Comparison of ENCODE assay signal across 23 mouse cellular contexts in genomic region chr13:43895990-43896389, GRCm38 (mm10).
DNase-seq lines count a peak whose midpoint lies in the region; ATAC-seq lines count a peak whose summit lies in the region.
"Had no signal": no experiment of that assay in that cellular context is flagged by ENCODE, and none has a peak within 500 bp of the region (broad histone marks: within the 10 kb centered on the region; RNA-seq: fewer than 3 reads in every experiment).

No protein-coding gene starts in this region.

- no peaks in the 10 kb centered on the region for H3K27me3 ChIP-seq in forebrain, embryonic 13.5 days
- no peaks in the 10 kb centered on the region for H3K27me3 ChIP-seq in forebrain, embryonic 10.5 days (ENCODE audit: poor library complexity, severe bottlenecking)
- H3K27me3 ChIP-seq: lung, embryonic 15.5 days had no signal

- WGBS in forebrain, embryonic 13.5 days, result 37% methylated on average over 11 of the region's 11 CpGs
- 83% methylated on average over 11 of the region's 11 CpGs for WGBS in forebrain, embryonic 10.5 days

- ATAC-seq in forebrain, embryonic 13.5 days, result no peak
- ATAC-seq: inflammation-experienced regulatory T-cells, adult 6 months; midbrain, embryonic 16.5 days had no signal

- H3K9me3 ChIP-seq in forebrain, embryonic 13.5 days (replicated peaks), result no peaks in the 10 kb centered on the region
- H3K9me3 ChIP-seq in forebrain, embryonic 10.5 days, result no peaks in the 10 kb centered on the region
- H3K9me3 ChIP-seq: hindbrain, embryonic 12.5 days; limb, embryonic 10.5 days; liver, embryonic 15.5 days; lung, embryonic 15.5 days had no signal

- H3K27ac ChIP-seq in forebrain, embryonic 13.5 days, result peak overlapping the region; percentile 3; the same call in 1 of the 2 replicates
- no peak overlapping the region; the same call in 1 of the 2 replicates for H3K27ac ChIP-seq in forebrain, embryonic 10.5 days
- H3K27ac ChIP-seq: gastrocnemius, adult 2 months; hindbrain, embryonic 12.5 days; limb, embryonic 10.5 days; liver, embryonic 15.5 days; lung, embryonic 15.5 days had no signal

- no peaks in the 10 kb centered on the region for H3K36me3 ChIP-seq in forebrain, embryonic 13.5 days (ENCODE audit: poor library complexity, severe bottlenecking)
- H3K36me3 ChIP-seq in forebrain, embryonic 10.5 days (replicated peaks), result no peaks in the 10 kb centered on the region
- H3K36me3 ChIP-seq: hindbrain, embryonic 12.5 days; limb, embryonic 10.5 days; liver, embryonic 15.5 days; lung, embryonic 15.5 days had no signal

- H3K4me3 ChIP-seq in forebrain, embryonic 13.5 days, result no peak overlapping the region
- H3K4me3 ChIP-seq in forebrain, embryonic 10.5 days, result no peak overlapping the region
- H3K4me3 ChIP-seq: gastrocnemius, adult 2 months; hindbrain, embryonic 12.5 days; limb, embryonic 10.5 days; liver, embryonic 15.5 days; lung, embryonic 15.5 days; megakaryocyte, embryonic 14.5 days had no signal

- H3K4me1 ChIP-seq in forebrain, embryonic 13.5 days, result peaks cover 15% of the 10 kb centered on the region
- H3K4me1 ChIP-seq in forebrain, embryonic 10.5 days, result peaks cover 16% of the 10 kb centered on the region
- H3K4me1 ChIP-seq: liver, embryonic 15.5 days had no signal

- H3K4me2 ChIP-seq in forebrain, embryonic 13.5 days, result peak overlapping the region; percentile 8; the same call in 1 of the 2 replicates
- H3K4me2 ChIP-seq: hindbrain, embryonic 12.5 days; liver, embryonic 15.5 days; lung, embryonic 15.5 days had no signal

- no peak overlapping the region for H3K9ac ChIP-seq in forebrain, embryonic 13.5 days
- H3K9ac ChIP-seq: hindbrain, embryonic 12.5 days; liver, embryonic 15.5 days; lung, embryonic 15.5 days had no signal

- intact Hi-C loops in left cerebral cortex, postnatal 36 days (cut with DNase I), result no loop called here

- DNase-seq in forebrain, embryonic 10.5 days (ENCODE audit: extremely low spot score, low spot score), result no peak
- DNase-seq in left cerebral cortex, postnatal 36 days (ENCODE audit: low spot score in 2 of 2), result peak; percentile 12 to 15
- no peak for DNase-seq in left cerebral cortex, adult 11 months (ENCODE audit: low spot score)
- DNase-seq in right cerebral cortex, postnatal 10 days (ENCODE audit: low spot score in 2 of 2), result peak; percentile 49 to 52
- no peak for DNase-seq in right cerebral cortex, postnatal 36 days (ENCODE audit: low spot score in 2 of 2)
- peak; percentile 33 for DNase-seq in telencephalon, adult 2 months (ENCODE audit: low read depth, low spot score)
- DNase-seq in urinary bladder, adult 2 months (ENCODE audit: low spot score), result no peak
- DNase-seq: adrenal gland, postnatal 36 days; cerebellum, adult 2 months; gastrocnemius, adult 2 months; kidney, adult 18-20 months; kidney, postnatal 4 days; liver; lung, postnatal 36 days; thymus, postnatal 36 days had no signal

Comparison
In these comparisons a context has a peak if more than half of its experiments do, and no peak if none do; other contexts are left out.
1. DNase-seq: peak in left cerebral cortex, postnatal 36 days (2 of 2), right cerebral cortex, postnatal 10 days (2 of 2) and telencephalon, adult 2 months (single experiment); none in forebrain, embryonic 10.5 days (single experiment), left cerebral cortex, adult 11 months (single experiment), right cerebral cortex, postnatal 36 days (0 of 2) and urinary bladder, adult 2 months (single experiment).